Mouse (Mus musculus) G1E (cell line): ENCODE results near the gene Phlpp1. TPM values are rescaled to one million over a fixed set of nuclear protein-coding genes. Genes with fewer than 3 reads are reported as not detected.

ENCODE experiments used
- ATAC-seq: 2 replicates; pipeline ENCODE4 v1.8.0; 2016; ENCODE audit warnings: mild to moderate bottlenecking; ENCODE audit not compliant: insufficient number of reproducible peaks, poor library complexity, low FRiP score, severe bottlenecking; ENCODE audit errors: extremely low read depth
- DNase-seq: peaks from one replicate; pipeline ENCODE4 v3.0.0; 2012; ENCODE audit warnings: low spot score
- H3K27me3 ChIP-seq: 2 replicates; pipeline ENCODE4 v1.6.1; 2012; ENCODE audit warnings: mild to moderate bottlenecking, low read length, inconsistent platforms; ENCODE audit not compliant: insufficient read depth
- H3K36me3 ChIP-seq: replicated peaks from 2 replicates; pipeline ENCODE3; 2012; ENCODE audit warnings: mild to moderate bottlenecking, inconsistent platforms
- H3K4me1 ChIP-seq: 2 replicates; pipeline ENCODE4 v1.6.1; 2012; ENCODE audit warnings: low read depth, low read length, inconsistent platforms, mixed read lengths; ENCODE audit not compliant: insufficient read depth
- H3K4me3 ChIP-seq: 2 replicates; pipeline ENCODE4 v1.5.1; 2012; ENCODE audit warnings: low read depth, mild to moderate bottlenecking, inconsistent platforms, low read length, moderate library complexity, mixed read lengths
- H3K9me3 ChIP-seq: replicated peaks from 2 replicates; pipeline ENCODE4 v1.6.1; 2012; ENCODE audit warnings: inconsistent platforms
- CTCF ChIP-seq: IDR thresholded peaks from 2 replicates; pipeline ENCODE4 v1.5.1; 2012; ENCODE audit warnings: low read depth, low read length, inconsistent platforms, mixed read lengths
- GATA1 ChIP-seq: IDR thresholded peaks from 2 replicates; pipeline ENCODE4 v1.6.1; 2012; ENCODE audit warnings: borderline replicate concordance, low read length, inconsistent platforms, mixed read lengths
- GATA2 ChIP-seq: IDR thresholded peaks from 2 replicates; pipeline ENCODE4 v1.6.1; 2012; ENCODE audit warnings: low read depth, low read length, inconsistent platforms, borderline replicate concordance
- POLR2AphosphoS5 ChIP-seq: IDR thresholded peaks from 2 replicates; pipeline ENCODE4 v1.6.1; 2012; ENCODE audit warnings: low read depth, low read length, inconsistent platforms; ENCODE audit not compliant: insufficient replicate concordance
- TAL1 ChIP-seq: conservative IDR thresholded peaks from 2 replicates; pipeline ENCODE4 v1.6.1; 2012; ENCODE audit warnings: low read depth, low read length, inconsistent platforms, mixed read lengths
- polyA plus RNA-seq: library from polyadenylated mRNA; stranded (reverse); fragments of >175 nt; gene quantifications from 2 replicates; pipeline ENCODE4 v1.2.3, GENCODE M21; 2012
- total RNA-seq, 2 experiments: library from RNA; stranded (forward) in 1 of 2; stranded (reverse) in 1 of 2; fragments of 200-1000 nt in 1 of 2; fragments of >200 nt in 1 of 2; fragmentation: Nextera tagmentation in 1 of 2; gene quantifications; 2 replicates each; pipeline ENCODE4 v1.2.3; 2014 to 2017

The Phlpp1 gene
- total RNA-seq (2014; fragmentation: Nextera tagmentation) = 25.3 and 34.5 TPM in 2 replicates
- 9.2 and 10.2 TPM in 2 replicates for total RNA-seq (2017)
- 6.6 and 8.9 TPM in 2 replicates for polyA plus RNA-seq

- ATAC-seq (peak; percentile 97), DNase-seq (peak; percentile 94)
- Histone ChIP-seq H3K27me3 (peaks cover 2% of the 10 kb centered on the region; the same call in 1 of the 2 replicates), H3K36me3 (peaks cover 12% of the 10 kb centered on the region), H3K4me1 (peaks cover 48% of the 10 kb centered on the region), H3K9me3 (peaks cover 6% of the 10 kb centered on the region), H3K4me3 (peak within 1 kb of the TSS; percentile 83)
- no peak for TF ChIP-seq CTCF
- TF ChIP-seq TAL1 = no peak
- TF ChIP-seq GATA1 = no peak
These were observed at the start of gene Phlpp1 for GRCm38 (mm10) chr1:106171241-106172220. Gene Phlpp1 (plus strand): TSS chr1:106171752.

- ATAC-seq = no peak
- Histone ChIP-seq H3K4me3 (no peak overlapping the region), H3K27me3 (no peaks in the 10 kb centered on the region), H3K36me3 (no peaks in the 10 kb centered on the region), H3K9me3 (no peaks in the 10 kb centered on the region), H3K4me1 (no peaks in the 10 kb centered on the region)
- TF ChIP-seq GATA2 (no peak), TAL1 (no peak), GATA1 (no peak), POLR2AphosphoS5 (no peak)
- DNase-seq = no peak
These were observed 45.0 kb upstream of the Phlpp1 start for GRCm38 (mm10) chr1:106126601-106127000.

GRCm38 (mm10) chr1:106131697-106132349 lies 39.7 kb upstream of the Phlpp1 start:
- no peaks in the 10 kb centered on the region; the same call in 1 of the 2 replicates for H3K27me3 ChIP-seq
- no peaks in the 10 kb centered on the region for H3K4me1 ChIP-seq
- no peak for DNase-seq
- no peak overlapping the region for H3K4me3 ChIP-seq
- H3K36me3 ChIP-seq = no peaks in the 10 kb centered on the region
- TF ChIP-seq GATA2 (no peak), TAL1 (0 out of 2 replicates have a peak, but pooled peaks have one; percentile 4), POLR2AphosphoS5 (no peak), GATA1 (no peak)
- ATAC-seq = no peak
- no peaks in the 10 kb centered on the region for H3K9me3 ChIP-seq

GRCm38 (mm10) chr1:106132350-106132700 lies 39.2 kb upstream of the Phlpp1 start:
- Histone ChIP-seq H3K36me3 (no peaks in the 10 kb centered on the region), H3K4me1 (no peaks in the 10 kb centered on the region)
- TF ChIP-seq CTCF = no peak
- 0 out of 2 replicates have a peak, but pooled peaks have one; percentile 1 for TF ChIP-seq TAL1

GRCm38 (mm10) chr1:106138691-106139090 lies 32.9 kb upstream of the Phlpp1 start:
- ATAC-seq = no peak
- no peak overlapping the region for H3K4me3 ChIP-seq
- no peak for TF ChIP-seq CTCF
- no peak for TF ChIP-seq GATA2
- TF ChIP-seq GATA1 = no peak
- TF ChIP-seq POLR2AphosphoS5 = no peak
- no peak for TF ChIP-seq TAL1
- no peaks in the 10 kb centered on the region for H3K36me3 ChIP-seq
- H3K9me3 ChIP-seq = no peaks in the 10 kb centered on the region
- H3K4me1 ChIP-seq = no peaks in the 10 kb centered on the region
- DNase-seq = no peak
- H3K27me3 ChIP-seq = no peaks in the 10 kb centered on the region; the same call in 1 of the 2 replicates

More at GRCm38 (mm10) chr1:106132350-106132700, 39.2 kb upstream of the Phlpp1 start:
- H3K4me3 ChIP-seq = no peak overlapping the region
- ATAC-seq (no peak), DNase-seq (no peak)
- no peaks in the 10 kb centered on the region for H3K9me3 ChIP-seq
- H3K27me3 ChIP-seq = no peaks in the 10 kb centered on the region; the same call in 1 of the 2 replicates

- Histone ChIP-seq H3K27me3 (no peaks in the 10 kb centered on the region; the same call in 1 of the 2 replicates), H3K9me3 (no peaks in the 10 kb centered on the region), H3K4me3 (no peak overlapping the region), H3K36me3 (no peaks in the 10 kb centered on the region), H3K4me1 (no peaks in the 10 kb centered on the region)
- ATAC-seq (no peak), DNase-seq (no peak)
- TF ChIP-seq GATA2 (no peak), TAL1 (no peak), CTCF (no peak), POLR2AphosphoS5 (no peak), GATA1 (no peak)
These were observed 32.4 kb upstream of the Phlpp1 start for GRCm38 (mm10) chr1:106139137-106139536.
